Mouse (Mus musculus) heart, embryonic 11.5 days (tissue): ENCODE measurements around the gene Dnah2. TPM values are rescaled to one million over a fixed set of nuclear protein-coding genes. Genes with fewer than 3 reads are reported as not detected.
A peak's percentile ranks its signal among the peaks of the same experiment; 100 is the strongest.

ENCODE experiments used
- ATAC-seq: fragments of 200-750 bp; cut with Nextera tagmentation; replicated peaks from 2 replicates; pipeline ENCODE4 v1.8.0; 2017; ENCODE audit warnings: moderate library complexity; ENCODE audit not compliant: insufficient number of reproducible peaks, low FRiP score, low TSS enrichment
- H3K27ac ChIP-seq: fragments of 300-500 bp; sonication (generic); 2 replicates; pipeline ENCODE4 v1.5.1; 2014; ENCODE audit warnings: mild to moderate bottlenecking, low read depth, low read length
- H3K27me3 ChIP-seq: fragments of 300-500 bp; sonication (generic); 2 replicates; pipeline ENCODE4 v1.6.1; 2014; ENCODE audit warnings: mild to moderate bottlenecking, low read length, mixed read lengths; ENCODE audit not compliant: control insufficient read depth, insufficient read depth
- H3K36me3 ChIP-seq: fragments of 300-500 bp; sonication (generic); 2 replicates; pipeline ENCODE4 v1.6.1; 2014; ENCODE audit warnings: mild to moderate bottlenecking, low read length, moderate library complexity, mixed read lengths; ENCODE audit not compliant: control insufficient read depth, insufficient read depth
- H3K4me1 ChIP-seq: fragments of 300-500 bp; sonication (generic); 2 replicates; pipeline ENCODE4 v1.6.1; 2014; ENCODE audit warnings: low read length; ENCODE audit not compliant: control insufficient read depth, insufficient read depth
- H3K4me2 ChIP-seq: fragments of 300-500 bp; sonication (generic); 2 replicates; pipeline ENCODE4 v1.6.1; 2014; ENCODE audit warnings: mild to moderate bottlenecking, moderate library complexity
- H3K4me3 ChIP-seq: fragments of 300-500 bp; sonication (generic); 2 replicates; pipeline ENCODE4 v1.5.1; 2014; ENCODE audit warnings: low read depth, low read length
- H3K9ac ChIP-seq: fragments of 300-500 bp; sonication (generic); 2 replicates; pipeline ENCODE4 v1.6.1; 2014; ENCODE audit warnings: mild to moderate bottlenecking, low read depth, low read length, moderate library complexity
- H3K9me3 ChIP-seq: fragments of 300-500 bp; sonication (generic); replicated peaks from 2 replicates; pipeline ENCODE4 v1.6.1; 2016; ENCODE audit warnings: low read length; ENCODE audit not compliant: control insufficient read depth
- WGBS: fragments of 180-500 bp; shearing (Covaris S2); extraction: QIAGEN DNeasy Blood & Tissue Kit; methylation state at CpG from one replicate; pipeline ENCODE4 v1.1.7; 2014; ENCODE audit not compliant: insufficient replicate concordance; 5-methylcytosine and 5-hydroxymethylcytosine counted together
- polyA plus RNA-seq: library from polyadenylated mRNA; unstranded; fragments of >200 nt; fragmentation: Nextera tagmentation; extraction: Ambion mirVana; gene quantifications from 2 replicates; pipeline ENCODE4 v1.2.1, GENCODE M21; 2014

The Dnah2 gene
- polyA plus RNA-seq, 1 experiment from 2014 or later: 0.20 TPM

- 11% methylated on average over 15 of the region's 15 CpGs for WGBS
- no peaks in the 10 kb centered on the region for H3K9me3 ChIP-seq
- peak overlapping the region; percentile 76 for H3K9ac ChIP-seq
- no peak overlapping the region; the same call in 1 of the 2 replicates for H3K27ac ChIP-seq
- H3K4me3 ChIP-seq: peak overlapping the region; percentile 60
- H3K36me3 ChIP-seq: 0 out of 2 replicates have a peak, but pooled peaks cover 2% of the 10 kb centered on the region
- no peaks in the 10 kb centered on the region for H3K27me3 ChIP-seq
- ATAC-seq: no peak
- H3K4me1 ChIP-seq: peaks cover 33% of the 10 kb centered on the region
- peak overlapping the region; percentile 89 for H3K4me2 ChIP-seq
Measured at GRCm38 (mm10) chr11:69578301-69578700, 29.4 kb upstream of the Dnah2 start.

- no peak for ATAC-seq
- H3K27ac ChIP-seq: no peak overlapping the region
- peaks cover 25% of the 10 kb centered on the region for H3K4me1 ChIP-seq
- no peak overlapping the region for H3K4me2 ChIP-seq
- H3K4me3 ChIP-seq: no peak overlapping the region
- H3K36me3 ChIP-seq: peaks cover 2% of the 10 kb centered on the region; the same call in 1 of the 2 replicates
- H3K9ac ChIP-seq: 0 out of 2 replicates have a peak overlapping the region, but pooled peaks have one; percentile 8
- no peaks in the 10 kb centered on the region for H3K9me3 ChIP-seq
- 52% methylated on average over 5 of the region's 5 CpGs for WGBS
- no peaks in the 10 kb centered on the region for H3K27me3 ChIP-seq
Measured at GRCm38 (mm10) chr11:69576307-69576706, 27.4 kb upstream of the Dnah2 start.

GRCm38 (mm10) chr11:69575220-69575619, 26.3 kb upstream of the Dnah2 start:
- H3K27me3 ChIP-seq: no peaks in the 10 kb centered on the region
- no peak overlapping the region for H3K4me3 ChIP-seq
- H3K27ac ChIP-seq: no peak overlapping the region
- no peak overlapping the region for H3K9ac ChIP-seq
- H3K4me2 ChIP-seq: no peak overlapping the region
- WGBS: 61% methylated on average over 3 of the region's 3 CpGs
- H3K9me3 ChIP-seq: no peaks in the 10 kb centered on the region
- H3K4me1 ChIP-seq: peaks cover 25% of the 10 kb centered on the region
- peaks cover 8% of the 10 kb centered on the region for H3K36me3 ChIP-seq
- no peak for ATAC-seq

- Histone ChIP-seq H3K9me3 (no peaks in the 10 kb centered on the region), H3K4me1 (peaks cover 35% of the 10 kb centered on the region), H3K9ac (no peak overlapping the region), H3K4me2 (no peak overlapping the region), H3K4me3 (no peak overlapping the region), H3K27ac (no peak overlapping the region), H3K36me3 (peaks cover 2% of the 10 kb centered on the region), H3K27me3 (peaks cover 6% of the 10 kb centered on the region; the same call in 1 of the 2 replicates)
- 68% methylated on average over 8 of the region's 8 CpGs for WGBS
- no peak for ATAC-seq
Measured at GRCm38 (mm10) chr11:69565131-69565530, 16.2 kb upstream of the Dnah2 start.

- Histone ChIP-seq H3K27me3 (peaks cover 6% of the 10 kb centered on the region; the same call in 1 of the 2 replicates), H3K27ac (no peak overlapping the region), H3K4me3 (no peak overlapping the region), H3K9ac (no peak overlapping the region), H3K9me3 (no peaks in the 10 kb centered on the region), H3K4me2 (no peak overlapping the region; the same call in 1 of the 2 replicates), H3K36me3 (peaks cover 2% of the 10 kb centered on the region; the same call in 1 of the 2 replicates), H3K4me1 (peaks cover 39% of the 10 kb centered on the region)
- WGBS: 56% methylated on average over 3 of the region's 3 CpGs
- ATAC-seq: no peak
Measured at GRCm38 (mm10) chr11:69564391-69564790, 15.5 kb upstream of the Dnah2 start.

- Histone ChIP-seq H3K36me3 (peaks cover 2% of the 10 kb centered on the region; the same call in 1 of the 2 replicates), H3K9ac (no peak overlapping the region), H3K27ac (peak overlapping the region; percentile 25; the same call in 1 of the 2 replicates), H3K4me1 (peaks cover 47% of the 10 kb centered on the region), H3K4me2 (peak overlapping the region; percentile 22), H3K4me3 (no peak overlapping the region), H3K9me3 (no peaks in the 10 kb centered on the region), H3K27me3 (peaks cover 6% of the 10 kb centered on the region; the same call in 1 of the 2 replicates)
- 49% methylated on average over 13 of the region's 13 CpGs for WGBS
- ATAC-seq: no peak
Measured at GRCm38 (mm10) chr11:69563373-69563772, 14.5 kb upstream of the Dnah2 start.

- peak overlapping the region; percentile 98 for H3K4me2 ChIP-seq
- no peak for ATAC-seq
- H3K9ac ChIP-seq: peak overlapping the region; percentile 54; the same call in 1 of the 2 replicates
- WGBS: 21% methylated on average over 16 of the region's 16 CpGs
- peaks cover 62% of the 10 kb centered on the region for H3K4me1 ChIP-seq
- H3K27ac ChIP-seq: peak overlapping the region; percentile 99
- H3K4me3 ChIP-seq: peak overlapping the region; percentile 74; the same call in 1 of the 2 replicates
- peaks cover 6% of the 10 kb centered on the region; the same call in 1 of the 2 replicates for H3K27me3 ChIP-seq
- H3K9me3 ChIP-seq: no peaks in the 10 kb centered on the region
- H3K36me3 ChIP-seq: peaks cover 2% of the 10 kb centered on the region; the same call in 1 of the 2 replicates
Measured at GRCm38 (mm10) chr11:69560896-69561854, 12.3 kb upstream of the Dnah2 start.

- Histone ChIP-seq H3K36me3 (peaks cover 2% of the 10 kb centered on the region; the same call in 1 of the 2 replicates), H3K4me3 (peak within 1 kb of the TSS; percentile 74), H3K27me3 (peaks cover 6% of the 10 kb centered on the region; the same call in 1 of the 2 replicates), H3K4me1 (peaks cover 62% of the 10 kb centered on the region), H3K9ac (peak within 1 kb of the TSS; percentile 91), H3K4me2 (peak within 1 kb of the TSS; percentile 98), H3K27ac (peak within 1 kb of the TSS; percentile 99), H3K9me3 (no peaks in the 10 kb centered on the region)
- under 1% methylated on average over 56 of the region's 59 CpGs for WGBS
- peak; percentile 45 for ATAC-seq
Measured at GRCm38 (mm10) chr11:69559851-69560765, 11.2 kb upstream of the Dnah2 start, which contains the start of gene Efnb3. Gene Efnb3 (minus strand): TSS chr11:69560205.
